Mouse (Mus musculus) layer of hippocampus, postnatal 25 days (tissue): ENCODE measurements around the gene Bmpr1a. TPM values are rescaled to one million over a fixed set of nuclear protein-coding genes. Genes with fewer than 3 reads are reported as not detected.
"Not testable (repeated sequence)": the region's sequence is repeated elsewhere in the genome, so short reads cannot be mapped to it uniquely, and the experiment has no call there.

Source experiments
- DNase-seq, 2 experiments: peaks; one replicate each; pipeline ENCODE4 v3.0.0; 2022; ENCODE audit warnings: mixed read lengths in 2 of 2, low spot score in 1 of 2; ENCODE audit errors: extremely low spot score in 1 of 2
- total RNA-seq, 2 experiments: library from RNA; stranded (reverse); gene quantifications; 2 replicates each; pipeline ENCODE4 v1.2.3; 2021

Bmpr1a gene
- total RNA-seq, 2 experiments from 2014 or later = 38.0 to 40.9 TPM

- no peak for DNase-seq
Measured at GRCm38 (mm10) chr14:34453648-34454047, 49.5 kb downstream of the Bmpr1a start.

GRCm38 (mm10) chr14:34451872-34452271 is 51.3 kb downstream of the Bmpr1a start:
- DNase-seq = no peak

GRCm38 (mm10) chr14:34450451-34450850 is 52.7 kb downstream of the Bmpr1a start:
- no peak for DNase-seq

GRCm38 (mm10) chr14:34449807-34450206 is 53.3 kb downstream of the Bmpr1a start:
- no peak for DNase-seq

GRCm38 (mm10) chr14:34448398-34448797 is 54.7 kb downstream of the Bmpr1a start:
- DNase-seq = no peak

GRCm38 (mm10) chr14:34447659-34448058 is 55.5 kb downstream of the Bmpr1a start:
- DNase-seq = no peak

- DNase-seq = no peak
Measured at GRCm38 (mm10) chr14:34446624-34447023, 56.5 kb downstream of the Bmpr1a start.

- no peak for DNase-seq
Measured at GRCm38 (mm10) chr14:34445348-34445747, 57.8 kb downstream of the Bmpr1a start.

- DNase-seq = no peak
Measured at GRCm38 (mm10) chr14:34444924-34445323, 58.2 kb downstream of the Bmpr1a start.

- DNase-seq = no peak
Measured at GRCm38 (mm10) chr14:34444368-34444767, 58.8 kb downstream of the Bmpr1a start.

GRCm38 (mm10) chr14:34442531-34442930 is 60.6 kb downstream of the Bmpr1a start:
- no peak for DNase-seq

- DNase-seq = no peak
Measured at GRCm38 (mm10) chr14:34440526-34441066, 62.5 kb downstream of the Bmpr1a start.

- DNase-seq = no peak
Measured at GRCm38 (mm10) chr14:34429069-34429468, 74.1 kb downstream of the Bmpr1a start.

GRCm38 (mm10) chr14:34428274-34428673 is 74.9 kb downstream of the Bmpr1a start:
- no peak for DNase-seq

GRCm38 (mm10) chr14:34421078-34421477 is 82.1 kb downstream of the Bmpr1a start:
- no peak for DNase-seq

GRCm38 (mm10) chr14:34417501-34417900 is 85.6 kb downstream of the Bmpr1a start:
- no peak for DNase-seq

GRCm38 (mm10) chr14:34416946-34417345 is 86.2 kb downstream of the Bmpr1a start:
- DNase-seq = not testable (repeated sequence)

- DNase-seq = no peak
Measured at GRCm38 (mm10) chr14:34412164-34412896, 90.8 kb downstream of the Bmpr1a start.

GRCm38 (mm10) chr14:34410716-34411115 is 92.4 kb downstream of the Bmpr1a start:
- DNase-seq = no peak

- no peak for DNase-seq
Measured at GRCm38 (mm10) chr14:34403424-34403823, 99.7 kb downstream of the Bmpr1a start.

- no peak for DNase-seq
Measured at GRCm38 (mm10) chr14:34402871-34403270, 100.3 kb downstream of the Bmpr1a start.

GRCm38 (mm10) chr14:34401135-34401534 is 102.0 kb downstream of the Bmpr1a start:
- DNase-seq = peak; percentile 41 to 86
